Mouse (Mus musculus) erythroblast, embryonic 14.5 days (primary cell): ENCODE measurements around the gene Sycn.

Experiments
- GATA1 ChIP-seq: IDR thresholded peaks from 2 replicates; pipeline ENCODE4 v1.6.1; 2012; ENCODE audit warnings: low read length, inconsistent platforms, mixed read lengths
- TAL1 ChIP-seq: IDR thresholded peaks from 3 replicates; pipeline ENCODE4 v1.6.1; 2012; ENCODE audit warnings: low read length, inconsistent platforms, mixed read lengths

DNA sequence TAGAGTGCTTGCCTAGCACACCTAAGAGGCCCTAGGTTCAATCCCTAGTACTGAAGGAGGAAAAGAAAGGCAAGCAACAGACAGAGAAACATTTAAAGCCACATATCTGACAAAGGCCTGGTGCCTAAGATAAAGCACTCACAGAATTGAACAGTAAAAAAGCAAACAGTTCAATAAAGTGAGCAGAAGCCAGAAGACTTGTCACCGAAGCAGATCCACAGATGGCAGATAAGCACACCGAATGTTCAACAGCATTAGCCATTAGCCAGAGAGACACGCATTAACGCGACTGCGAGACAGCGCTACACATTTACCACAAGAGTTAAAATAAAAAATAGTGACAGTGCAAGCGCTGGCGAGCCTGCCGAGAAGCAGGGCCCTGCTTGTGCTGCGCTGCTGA, 42.2 kb downstream of the Sycn start:
- peak; percentile 83 for TF ChIP-seq GATA1
- no peak for TF ChIP-seq TAL1
